Mouse (Mus musculus): Measurements from ENCODE around the gene Tm4sf20. TPM values are rescaled to one million over a fixed set of nuclear protein-coding genes. Genes with fewer than 3 reads are reported as not detected.

Tm4sf20 gene
- polyA plus RNA-seq (2017; shearing (Covaris generic)): under 1 TPM; 0.42 to 0.57 TPM

GRCm38 (mm10) chr1:82768269-82768668 lies at the start of gene Tm4sf20:
Gene Tm4sf20, minus strand, starts transcription at chr1:82768461.

GRCm38 (mm10) chr1:82771022-82771586 lies 2.8 kb upstream of the Tm4sf20 start, which contains the start of gene Gm47791:
Gene Gm47791, minus strand, starts transcription at chr1:82771243.

GRCm38 (mm10) chr1:82724339-82725025 lies 43.8 kb downstream of the Tm4sf20 start, which contains the start of gene Mff:
Gene Mff, plus strand, starts transcription at chr1:82724890.

Other genes with a start within 250 kb of the Tm4sf20 start
- gene Col4a4, start 181.6 kb downstream of the Tm4sf20 start, polyA plus RNA-seq (2017; shearing (Covaris generic)): under 1 TPM; 0.04 to 0.12 TPM
- under 1 TPM; 0.02 to 0.27 TPM for gene Col4a3, start 181.5 kb downstream of the Tm4sf20 start, polyA plus RNA-seq (2017; shearing (Covaris generic))
- 100 to 1,000 TPM; 180 to 260 TPM for gene Mff, start 43.6 kb downstream of the Tm4sf20 start, polyA plus RNA-seq (2017; shearing (Covaris generic))
- gene Gm47791, start 2.8 kb upstream of the Tm4sf20 start, polyA plus RNA-seq (2017; shearing (Covaris generic)): not detected
- 100 to 1,000 TPM; 180 to 282 TPM for gene Agfg1, start 71.0 kb upstream of the Tm4sf20 start, polyA plus RNA-seq (2017; shearing (Covaris generic))
- 1 to 10 TPM in 1 of 2 experiments, under 1 TPM in 1; 0.66 to 1.1 TPM for gene A030005L19Rik, start 144.9 kb upstream of the Tm4sf20 start, polyA plus RNA-seq (2017; shearing (Covaris generic))
- gene A030014E15Rik, start 156.5 kb upstream of the Tm4sf20 start, polyA plus RNA-seq (2017; shearing (Covaris generic)): not detected
- not detected for gene Gm6217, start 162.9 kb upstream of the Tm4sf20 start, polyA plus RNA-seq (2017; shearing (Covaris generic))
- under 1 TPM in 1 of 2 experiments, not detected in 1; 0.21 TPM for gene A030003K21Rik, start 174.9 kb upstream of the Tm4sf20 start, polyA plus RNA-seq (2017; shearing (Covaris generic))
- gene Gm7544, start 187.6 kb upstream of the Tm4sf20 start, polyA plus RNA-seq (2017; shearing (Covaris generic)): under 1 TPM in 1 of 2 experiments, not detected in 1; 0.21 TPM
- not detected for gene Gm47955, start 191.8 kb upstream of the Tm4sf20 start, polyA plus RNA-seq (2017; shearing (Covaris generic))
- gene Gm47959, start 232.1 kb upstream of the Tm4sf20 start, polyA plus RNA-seq (2017; shearing (Covaris generic)): under 1 TPM in 1 of 2 experiments, not detected in 1; 0.25 TPM

Measured in activated CD4-positive, CD25-positive, alpha-beta regulatory T cell (primary cell).